Mouse (Mus musculus) kidney, embryonic 16.5 days (tissue): ENCODE results near the gene Zfp987. TPM values are rescaled to one million over a fixed set of nuclear protein-coding genes. Genes with fewer than 3 reads are reported as not detected.
"Not testable (repeated sequence)": the region's sequence is repeated elsewhere in the genome, so short reads cannot be mapped to it uniquely, and the experiment has no call there.

Experiments
- ATAC-seq: fragments of 200-750 bp; cut with Nextera tagmentation; 2 replicates; pipeline ENCODE4 v1.8.0; 2017; ENCODE audit warnings: moderate TSS enrichment; ENCODE audit not compliant: low FRiP score, low TSS enrichment
- H3K27ac ChIP-seq: fragments of 300-500 bp; sonication (generic); 2 replicates; pipeline ENCODE4 v1.5.1; 2014; ENCODE audit warnings: low read length
- H3K27me3 ChIP-seq: fragments of 300-500 bp; sonication (generic); 2 replicates; pipeline ENCODE4 v1.6.1; 2014; ENCODE audit warnings: low read length, control low read depth, mixed read lengths; ENCODE audit not compliant: insufficient read depth
- H3K36me3 ChIP-seq: fragments of 300-500 bp; sonication (generic); 2 replicates; pipeline ENCODE4 v1.6.1; 2014; ENCODE audit warnings: low read length, control low read depth, mixed read lengths; ENCODE audit not compliant: insufficient read depth
- H3K4me1 ChIP-seq: fragments of 300-500 bp; sonication (generic); 2 replicates; pipeline ENCODE4 v1.6.1; 2014; ENCODE audit warnings: low read length, control low read depth, mixed read lengths; ENCODE audit not compliant: insufficient read depth
- H3K4me2 ChIP-seq: fragments of 300-500 bp; sonication (generic); replicated peaks from 2 replicates; pipeline ENCODE4 v1.6.1; 2014; ENCODE audit warnings: low read depth, low read length
- H3K4me3 ChIP-seq: fragments of 300-500 bp; sonication (generic); 2 replicates; pipeline ENCODE4 v1.5.1; 2014; ENCODE audit warnings: mild to moderate bottlenecking, low read length
- H3K9ac ChIP-seq: fragments of 300-500 bp; sonication (generic); replicated peaks from 2 replicates; pipeline ENCODE4 v1.6.1; 2014; ENCODE audit warnings: low read length
- H3K9me3 ChIP-seq: fragments of 300-500 bp; sonication (generic); 2 replicates; pipeline ENCODE4 v1.6.1; 2016; ENCODE audit warnings: low read length, control low read depth
- WGBS: fragments of 180-500 bp; shearing (Covaris S2); extraction: QIAGEN DNeasy Blood & Tissue Kit; methylation state at CpG from one replicate; pipeline ENCODE4 v1.1.7; 2014; 5-methylcytosine and 5-hydroxymethylcytosine counted together
- polyA plus RNA-seq: library from polyadenylated mRNA; unstranded; fragments of >200 nt; fragmentation: Nextera tagmentation; extraction: Ambion mirVana; gene quantifications from 2 replicates; pipeline ENCODE4 v1.2.1, GENCODE M21; 2015

The Zfp987 gene
- not detected in 2 replicates for polyA plus RNA-seq

GRCm38 (mm10) chr4:146096998-146097397, at the start of gene Zfp987:
Gene Zfp987, plus strand, starts transcription at chr4:146097298.
- H3K4me2 ChIP-seq, ATAC-seq, H3K27me3 ChIP-seq, H3K4me3 ChIP-seq, H3K36me3 ChIP-seq, H3K4me1 ChIP-seq, H3K27ac ChIP-seq, H3K9ac ChIP-seq, H3K9me3 ChIP-seq: not testable (repeated sequence)
- WGBS: 85% methylated on average over 2 of the region's 3 CpGs

GRCm38 (mm10) chr4:146052536-146052935, 44.6 kb upstream of the Zfp987 start:
- not testable (repeated sequence) for H3K36me3 ChIP-seq, ATAC-seq
- WGBS: 92% methylated on average over 1 of the region's 1 CpGs

GRCm38 (mm10) chr4:146053445-146053844, 43.7 kb upstream of the Zfp987 start:
- H3K4me2 ChIP-seq, H3K27me3 ChIP-seq, H3K36me3 ChIP-seq, H3K4me1 ChIP-seq, H3K27ac ChIP-seq, H3K9ac ChIP-seq, H3K4me3 ChIP-seq, ATAC-seq: not testable (repeated sequence)
- H3K9me3 ChIP-seq: peaks cover 23% of the 10 kb centered on the region
- WGBS: 78% methylated on average over 2 of the region's 2 CpGs

More at GRCm38 (mm10) chr4:146052536-146052935, 44.6 kb upstream of the Zfp987 start:
- H3K4me1 ChIP-seq, H3K9ac ChIP-seq, H3K4me2 ChIP-seq, H3K27me3 ChIP-seq, H3K4me3 ChIP-seq, H3K27ac ChIP-seq: not testable (repeated sequence)
- H3K9me3 ChIP-seq: peaks cover 23% of the 10 kb centered on the region

GRCm38 (mm10) chr4:146055335-146055734, 41.8 kb upstream of the Zfp987 start:
- ATAC-seq: no peak
- no peak overlapping the region for H3K4me2 ChIP-seq
- no peak overlapping the region for H3K27ac ChIP-seq
- no peaks in the 10 kb centered on the region for H3K27me3 ChIP-seq
- H3K4me3 ChIP-seq: no peak overlapping the region
- WGBS: 79% methylated on average over 2 of the region's 2 CpGs
- H3K9ac ChIP-seq: no peak overlapping the region
- peaks cover 34% of the 10 kb centered on the region for H3K9me3 ChIP-seq
- H3K36me3 ChIP-seq: no peaks in the 10 kb centered on the region
- H3K4me1 ChIP-seq: no peaks in the 10 kb centered on the region

GRCm38 (mm10) chr4:146058646-146059045, 38.5 kb upstream of the Zfp987 start:
- H3K4me2 ChIP-seq, H3K4me3 ChIP-seq, H3K9ac ChIP-seq, H3K4me1 ChIP-seq, H3K27ac ChIP-seq, H3K36me3 ChIP-seq, ATAC-seq, H3K27me3 ChIP-seq: not testable (repeated sequence)
- WGBS: 91% methylated on average over 12 of the region's 12 CpGs
- peaks cover 32% of the 10 kb centered on the region for H3K9me3 ChIP-seq

GRCm38 (mm10) chr4:146059078-146059477, 38.0 kb upstream of the Zfp987 start:
- not testable (repeated sequence) for H3K4me2 ChIP-seq, H3K27ac ChIP-seq, H3K27me3 ChIP-seq, H3K4me1 ChIP-seq, H3K9ac ChIP-seq, H3K4me3 ChIP-seq, H3K36me3 ChIP-seq, ATAC-seq
- peaks cover 32% of the 10 kb centered on the region for H3K9me3 ChIP-seq
- 86% methylated on average over 4 of the region's 4 CpGs for WGBS

- H3K9ac ChIP-seq: not testable (repeated sequence)
These were observed 37.0 kb upstream of the Zfp987 start for GRCm38 (mm10) chr4:146059974-146060693.

GRCm38 (mm10) chr4:146061082-146061481, 36.0 kb upstream of the Zfp987 start:
- not testable (repeated sequence) for H3K9ac ChIP-seq, H3K4me2 ChIP-seq, H3K27ac ChIP-seq, ATAC-seq, H3K36me3 ChIP-seq, H3K4me1 ChIP-seq, H3K4me3 ChIP-seq, H3K27me3 ChIP-seq
- peaks cover 33% of the 10 kb centered on the region for H3K9me3 ChIP-seq
- 93% methylated on average over 11 of the region's 11 CpGs for WGBS

More at GRCm38 (mm10) chr4:146059974-146060693, 37.0 kb upstream of the Zfp987 start:
- 92% methylated on average over 25 of the region's 26 CpGs for WGBS
- H3K4me2 ChIP-seq, ATAC-seq, H3K27me3 ChIP-seq, H3K27ac ChIP-seq, H3K4me1 ChIP-seq, H3K36me3 ChIP-seq, H3K4me3 ChIP-seq: not testable (repeated sequence)
- H3K9me3 ChIP-seq: peaks cover 38% of the 10 kb centered on the region

- H3K27me3 ChIP-seq, ATAC-seq, H3K4me1 ChIP-seq, H3K36me3 ChIP-seq, H3K4me3 ChIP-seq, H3K27ac ChIP-seq, H3K4me2 ChIP-seq, H3K9ac ChIP-seq: not testable (repeated sequence)
- 96% methylated on average over 11 of the region's 12 CpGs for WGBS
- H3K9me3 ChIP-seq: peaks cover 35% of the 10 kb centered on the region
These were observed 35.1 kb upstream of the Zfp987 start for GRCm38 (mm10) chr4:146062021-146062420.

GRCm38 (mm10) chr4:146063001-146063400, 34.1 kb upstream of the Zfp987 start:
- H3K9me3 ChIP-seq: peaks cover 44% of the 10 kb centered on the region
- 81% methylated on average over 6 of the region's 6 CpGs for WGBS
- ATAC-seq, H3K4me3 ChIP-seq, H3K27ac ChIP-seq, H3K4me2 ChIP-seq, H3K36me3 ChIP-seq, H3K27me3 ChIP-seq, H3K9ac ChIP-seq, H3K4me1 ChIP-seq: not testable (repeated sequence)
